ENCODE assay signal across 1 mouse cellular context in the genomic region with DNA sequence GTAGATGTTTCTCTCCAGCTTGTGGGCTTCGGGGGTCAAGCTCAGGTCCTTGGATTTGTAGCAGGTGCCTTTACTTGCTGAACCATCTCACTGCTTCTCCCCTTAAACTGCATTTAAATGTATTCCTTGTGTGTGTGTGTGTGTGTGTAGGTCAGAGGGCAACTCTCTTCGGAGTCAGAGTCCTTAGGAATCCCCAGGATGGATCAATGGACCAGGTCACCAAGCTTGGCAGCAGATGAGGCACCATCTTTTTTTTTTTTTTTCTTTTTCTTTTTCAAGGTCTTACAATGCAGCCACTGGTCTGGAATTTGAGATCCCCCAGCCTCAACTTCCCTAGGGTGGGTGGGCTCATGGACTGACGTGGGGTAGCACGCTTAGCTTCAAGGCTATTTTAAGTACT.
A peak's percentile ranks its signal among the peaks of the same experiment; 100 is the strongest.
TF ChIP-seq lines count a peak whose summit lies in the region.

No protein-coding gene starts in this region.

TF ChIP-seq in MEL, 35 proteins besides CTCF, POLR2A, EP300 and RAD21:
- TF ChIP-seq ZNF384 (IDR thresholded peaks at IDR 0.05; ENCODE audit: low read depth, low read length) (peak; percentile 34; the same call in 1 of the 2 replicates), BHLHE40 (IDR thresholded peaks at IDR 0.05; ENCODE audit: borderline replicate concordance, low read depth, low read length) (no peak), MXI1 (IDR thresholded peaks at IDR 0.05; ENCODE audit: low read depth, low read length) (no peak), NRF1 (IDR thresholded peaks at IDR 0.05; ENCODE audit: insufficient read depth, low read depth, low read length, poor library complexity, severe bottlenecking) (no peak), ELF1 (IDR thresholded peaks at IDR 0.05; ENCODE audit: low read depth, low read length) (no peak), ZMIZ1 (IDR thresholded peaks at IDR 0.05; ENCODE audit: low read depth, low read length) (no peak)
TF ChIP-seq in MEL: peak in this region for 1.
